In the genomic region with DNA sequence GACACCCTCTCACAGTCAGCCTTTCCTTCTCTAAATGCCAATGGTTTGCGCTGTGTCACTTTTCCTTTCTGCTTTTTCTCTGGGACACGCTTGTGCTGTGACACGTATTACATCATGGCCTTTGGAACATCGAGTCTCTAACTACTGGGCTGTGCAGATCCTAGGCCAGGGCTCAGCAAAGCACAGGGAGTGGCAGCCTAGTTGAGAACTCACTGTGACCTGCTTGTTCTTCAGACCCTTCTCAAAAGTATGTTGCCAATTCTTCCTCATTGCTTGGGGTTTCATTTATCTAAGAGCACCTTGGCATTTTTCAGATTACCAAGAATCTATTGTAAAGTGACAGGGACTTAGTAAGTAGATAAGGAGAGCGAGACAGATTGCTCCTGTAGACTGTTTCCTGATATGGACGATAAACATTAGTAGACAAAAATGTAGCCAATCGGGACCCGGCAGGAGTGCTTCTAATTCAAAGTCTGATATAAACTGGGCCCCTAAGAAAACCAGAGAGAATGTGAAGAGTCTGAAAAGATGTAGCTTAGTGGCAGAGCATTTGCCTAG, we compare ENCODE assay signal across 23 mouse cellular contexts. TPM values are rescaled to one million over a fixed set of nuclear protein-coding genes. Genes with fewer than 3 reads are reported as not detected.
DNase-seq lines count a peak whose midpoint lies in the region; ATAC-seq and TF ChIP-seq lines count a peak whose summit lies in the region.
"Had no signal": no experiment of that assay in that cellular context is flagged by ENCODE, and none has a peak within 500 bp of the region (broad histone marks: within the 10 kb centered on the region; RNA-seq: fewer than 3 reads in every experiment).

No protein-coding gene starts in this region.

- DNase-seq in liver, adult 2 months (ENCODE audit: extremely low read depth, low read depth, low spot score), result peak; percentile 63
- DNase-seq in liver, result no peak
- DNase-seq in liver, embryonic 11.5 days (ENCODE audit: low spot score), result no peak
- DNase-seq in liver, postnatal 0 days, result no peak
- DNase-seq in cerebellum, postnatal 14 days, result no peak
- no peak for DNase-seq in yolk sac, embryonic 10.5 days (ENCODE audit: low spot score)
- DNase-seq: cerebellum, adult 8-10 months; gastrocnemius, postnatal 14 days; heart, adult 2 months had no signal

- no peak overlapping the region for H3K4me2 ChIP-seq in liver, embryonic 11.5 days
- no peak overlapping the region for H3K4me2 ChIP-seq in liver, postnatal 0 days (ENCODE audit: low read depth, low read length)
- H3K4me2 ChIP-seq: embryonic facial prominence, embryonic 13.5 days; forebrain, embryonic 12.5 days; heart, embryonic 12.5 days; hindbrain, embryonic 14.5 days had no signal

- no peaks in the 10 kb centered on the region for H3K27me3 ChIP-seq in liver, adult 2 months (ENCODE audit: control insufficient read depth, insufficient read depth, low read length)
- no peaks in the 10 kb centered on the region for H3K27me3 ChIP-seq in liver, embryonic 11.5 days (replicated peaks; ENCODE audit: control insufficient read depth, insufficient read depth, low read length)
- H3K27me3 ChIP-seq in liver, postnatal 0 days (ENCODE audit: insufficient read depth, low read length), result no peaks in the 10 kb centered on the region
- H3K27me3 ChIP-seq: embryonic facial prominence, embryonic 13.5 days; forebrain, embryonic 12.5 days; heart, embryonic 12.5 days had no signal

- no peaks in the 10 kb centered on the region for H3K36me3 ChIP-seq in liver, adult 2 months (ENCODE audit: control insufficient read depth, insufficient read depth, low read length)
- H3K36me3 ChIP-seq in liver, embryonic 11.5 days (ENCODE audit: control insufficient read depth, insufficient read depth, low read length), result no peaks in the 10 kb centered on the region
- no peaks in the 10 kb centered on the region for H3K36me3 ChIP-seq in liver, postnatal 0 days (replicated peaks; ENCODE audit: insufficient read depth, low read length)
- H3K36me3 ChIP-seq: embryonic facial prominence, embryonic 13.5 days; forebrain, embryonic 12.5 days; heart, embryonic 12.5 days; hindbrain, embryonic 10.5 days had no signal

- no peak overlapping the region for H3K4me3 ChIP-seq in liver, adult 2 months (ENCODE audit: insufficient read depth, low read depth, low read length)
- H3K4me3 ChIP-seq in liver, embryonic 11.5 days (ENCODE audit: low read depth, low read length), result no peak overlapping the region
- no peak overlapping the region for H3K4me3 ChIP-seq in liver, postnatal 0 days (ENCODE audit: low read depth, low read length)
- H3K4me3 ChIP-seq: embryonic facial prominence, embryonic 13.5 days; forebrain, embryonic 12.5 days; heart, adult 2 months; heart, embryonic 12.5 days; hindbrain, embryonic 10.5 days had no signal

- no peaks in the 10 kb centered on the region for H3K79me2 ChIP-seq in liver, adult 2 months (ENCODE audit: control insufficient read depth, insufficient read depth, low read length)

- TF ChIP-seq EP300 in liver, postnatal 0 days (IDR thresholded peaks at IDR 0.05; ENCODE audit: low read depth), result peak; percentile 75

- WGBS in liver, adult 2 months, result 67% methylated on average over 8 of the region's 8 CpGs
- WGBS in liver, embryonic 11.5 days, result 64% methylated on average over 8 of the region's 8 CpGs
- 64% methylated on average over 8 of the region's 8 CpGs for WGBS in liver, postnatal 0 days (ENCODE audit: insufficient replicate concordance)

- no peak overlapping the region for H3K27ac ChIP-seq in liver, adult 2 months (replicated peaks; ENCODE audit: insufficient read depth, low read depth, low read length)
- H3K27ac ChIP-seq in liver, embryonic 11.5 days (ENCODE audit: low read depth, low read length), result no peak overlapping the region
- H3K27ac ChIP-seq in liver, postnatal 0 days (ENCODE audit: low read depth), result no peak overlapping the region
- H3K27ac ChIP-seq: embryonic facial prominence, embryonic 13.5 days; forebrain, embryonic 12.5 days; heart, adult 2 months; hindbrain, embryonic 10.5 days; hindbrain, embryonic 14.5 days had no signal

- no peak for TF ChIP-seq POLR2A in liver, adult 2 months (IDR thresholded peaks at IDR 0.05; ENCODE audit: extremely low read depth, insufficient read depth, low read length)

- no peak overlapping the region for H3K9ac ChIP-seq in liver, adult 2 months (ENCODE audit: low read depth, low read length)
- no peak overlapping the region for H3K9ac ChIP-seq in liver, embryonic 11.5 days (ENCODE audit: low read depth, low read length)
- H3K9ac ChIP-seq in liver, postnatal 0 days (replicated peaks), result no peak overlapping the region
- H3K9ac ChIP-seq: embryonic facial prominence, embryonic 13.5 days; forebrain, embryonic 12.5 days; heart, embryonic 12.5 days; hindbrain, embryonic 14.5 days had no signal

- peak; percentile 34; the same call in 1 of the 2 replicates for ATAC-seq in liver, embryonic 11.5 days (replicated peaks; ENCODE audit: low FRiP score)
- ATAC-seq in liver, postnatal 0 days, result no peak
- no peak for ATAC-seq in cerebellum, adult (ENCODE audit: insufficient number of reproducible peaks, low FRiP score, low TSS enrichment)
- ATAC-seq: forebrain, embryonic 16.5 days had no signal

- H3K4me1 ChIP-seq in liver, adult 2 months (ENCODE audit: control insufficient read depth, insufficient read depth, low read length), result peaks cover 7% of the 10 kb centered on the region
- no peaks in the 10 kb centered on the region; the same call in 1 of the 2 replicates for H3K4me1 ChIP-seq in liver, embryonic 11.5 days (replicated peaks; ENCODE audit: control insufficient read depth, insufficient read depth, low read length)
- H3K4me1 ChIP-seq in liver, postnatal 0 days (ENCODE audit: insufficient read depth), result no peaks in the 10 kb centered on the region
- H3K4me1 ChIP-seq: heart, embryonic 12.5 days had no signal

- H3K9me3 ChIP-seq in liver, embryonic 11.5 days (ENCODE audit: control insufficient read depth, low read length), result no peaks in the 10 kb centered on the region
- no peaks in the 10 kb centered on the region for H3K9me3 ChIP-seq in liver, postnatal 0 days (ENCODE audit: low read length)
- H3K9me3 ChIP-seq: embryonic facial prominence, embryonic 13.5 days; forebrain, embryonic 12.5 days; heart, embryonic 12.5 days; hindbrain, embryonic 10.5 days had no signal

- TF ChIP-seq CTCF in liver, adult 2 months (IDR thresholded peaks at IDR 0.05; ENCODE audit: low read depth, low read length), result no peak
- TF ChIP-seq CTCF in liver, postnatal 0 days (IDR thresholded peaks at IDR 0.05; ENCODE audit: low read depth), result no peak

RNA-seq across cellular contexts. Expression of gene Gm17359, which starts 2.7 kb away (rescaled TPM):
- 0.09 and 0.13 TPM in 2 replicates for total RNA-seq in liver, adult 2 months (2014; rRNA removed)
- polyA plus RNA-seq in liver, adult 2 months (2012; rRNA removed), result 0.13 TPM in 1 of 2 replicates, not detected in the other
- not detected in 2 replicates for polyA plus RNA-seq in liver, embryonic 11.5 days (2014; fragmentation: Nextera tagmentation; extraction: Ambion mirVana)
- polyA plus RNA-seq in liver, postnatal 0 days (2015; fragmentation: Nextera tagmentation; extraction: Ambion mirVana), result 0.09 TPM in 2 replicates
- total RNA-seq: adrenal gland, adult 8-10 months; adrenal gland, postnatal 4 days; gastrocnemius, postnatal 14 days; heart, adult 2 months; heart, postnatal 25 days had no signal
- polyA plus RNA-seq: C2C12; cortical plate, adult 2 months; embryonic facial prominence, embryonic 13.5 days; forebrain, embryonic 12.5 days; forebrain, embryonic 16.5 days; frontal cortex, adult 2 months; heart, embryonic 12.5 days; heart, embryonic 16.5 days; hindbrain, embryonic 10.5 days; hindbrain, embryonic 14.5 days had no signal

RNA-seq across cellular contexts. Expression of gene Rapgef2, which starts 47.4 kb away (rescaled TPM):
- 15.3 and 21.1 TPM in 2 replicates for total RNA-seq in liver, adult 2 months (2014; rRNA removed)
- polyA plus RNA-seq in liver, adult 2 months (2012; rRNA removed), result 3.1 and 4.2 TPM in 2 replicates
- 2.7 and 3.1 TPM in 2 replicates for polyA plus RNA-seq in liver, embryonic 11.5 days (2014; fragmentation: Nextera tagmentation; extraction: Ambion mirVana)
- 1.8 TPM in 2 replicates for polyA plus RNA-seq in liver, postnatal 0 days (2015; fragmentation: Nextera tagmentation; extraction: Ambion mirVana)
